Mouse (Mus musculus) forebrain, embryonic 11.5 days (tissue): ENCODE data around the gene Mtch2. TPM values are rescaled to one million over a fixed set of nuclear protein-coding genes. Genes with fewer than 3 reads are reported as not detected.
A peak's percentile ranks its signal among the peaks of the same experiment; 100 is the strongest.

Source experiments
- ATAC-seq: fragments of 200-750 bp; cut with Nextera tagmentation; replicated peaks from 2 replicates; pipeline ENCODE4 v1.8.0; 2017; ENCODE audit warnings: moderate TSS enrichment; ENCODE audit not compliant: low FRiP score
- DNase-seq: peaks from one replicate; pipeline ENCODE4 v3.0.0-alpha.2; 2017; ENCODE audit warnings: low spot score
- H3K27ac ChIP-seq: fragments of 300-500 bp; sonication (generic); 2 replicates; pipeline ENCODE4 v1.5.1; 2014; ENCODE audit warnings: low read depth, low read length
- H3K27me3 ChIP-seq: fragments of 300-500 bp; sonication (generic); 2 replicates; pipeline ENCODE4 v1.6.1; 2014; ENCODE audit warnings: mild to moderate bottlenecking, low read length, mixed read lengths; ENCODE audit not compliant: control insufficient read depth, insufficient read depth
- H3K36me3 ChIP-seq: fragments of 300-500 bp; sonication (generic); 2 replicates; pipeline ENCODE4 v1.6.1; 2014; ENCODE audit warnings: mild to moderate bottlenecking, low read length, moderate library complexity, mixed read lengths; ENCODE audit not compliant: control insufficient read depth, insufficient read depth
- H3K4me1 ChIP-seq: fragments of 300-500 bp; sonication (generic); replicated peaks from 2 replicates; pipeline ENCODE4 v1.6.1; 2014; ENCODE audit warnings: low read length, mixed read lengths; ENCODE audit not compliant: control insufficient read depth, insufficient read depth
- H3K4me2 ChIP-seq: fragments of 300-500 bp; sonication (generic); 2 replicates; pipeline ENCODE4 v1.6.1; 2014; ENCODE audit warnings: low read depth, mild to moderate bottlenecking, low read length, moderate library complexity, mixed read lengths; ENCODE audit not compliant: severe bottlenecking
- H3K4me3 ChIP-seq: fragments of 300-500 bp; sonication (generic); 2 replicates; pipeline ENCODE4 v1.5.1; 2014; ENCODE audit warnings: low read depth, low read length
- H3K9ac ChIP-seq: fragments of 300-500 bp; sonication (generic); 2 replicates; pipeline ENCODE4 v1.6.1; 2014; ENCODE audit warnings: low read length
- H3K9me3 ChIP-seq: fragments of 300-500 bp; sonication (generic); 2 replicates; pipeline ENCODE4 v1.6.1; 2016; ENCODE audit warnings: low read length, mixed read lengths; ENCODE audit not compliant: control insufficient read depth
- WGBS: fragments of 180-500 bp; shearing (Covaris S2); extraction: QIAGEN DNeasy Blood & Tissue Kit; methylation state at CpG from one replicate; pipeline ENCODE4 v1.1.7; 2014; 5-methylcytosine and 5-hydroxymethylcytosine counted together
- polyA plus RNA-seq: library from polyadenylated mRNA; unstranded; fragments of >200 nt; fragmentation: Nextera tagmentation; extraction: Ambion mirVana; gene quantifications from 2 replicates; pipeline ENCODE4 v1.2.1, GENCODE M21; 2014

The Mtch2 gene
- polyA plus RNA-seq: 247 and 256 TPM in 2 replicates

DNA sequence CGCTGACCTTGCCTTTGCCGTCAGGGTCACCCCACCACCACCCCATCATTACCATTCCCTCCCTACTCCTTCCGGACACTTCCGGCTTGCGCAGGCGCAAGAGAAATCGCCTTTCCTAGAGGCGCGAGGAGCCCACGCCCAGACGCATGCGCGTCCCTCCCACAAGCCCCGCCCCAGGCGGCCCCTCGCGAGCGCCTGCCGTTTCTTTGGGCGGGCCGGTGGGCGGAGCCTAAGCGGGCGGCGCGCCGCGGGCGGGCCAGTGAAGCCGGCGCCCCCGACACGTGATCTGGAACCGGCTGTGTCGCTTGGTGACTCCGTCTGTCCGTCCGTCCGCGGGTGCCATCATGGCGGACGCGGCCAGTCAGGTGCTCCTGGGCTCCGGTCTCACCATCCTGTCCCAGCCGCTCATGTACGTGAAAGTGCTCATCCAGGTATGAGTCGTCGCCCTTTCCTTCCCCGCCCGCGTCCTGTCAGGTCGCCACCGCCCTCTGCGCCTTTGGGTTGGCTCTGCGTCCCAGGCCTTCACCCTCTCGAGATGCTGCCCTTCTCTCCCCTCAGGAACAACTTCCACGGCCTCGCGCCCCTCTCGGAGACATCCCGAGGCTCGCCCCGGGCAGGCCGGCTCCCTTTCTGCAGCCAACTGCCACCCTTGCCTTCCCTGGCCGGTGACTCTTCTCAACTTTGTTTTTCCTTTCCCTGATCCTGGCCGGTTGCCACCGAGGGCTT lies at the start of gene Mtch2:
Gene Mtch2, plus strand, starts transcription at position 201 of the 726 bp plus-strand sequence.
- Histone ChIP-seq H3K27ac (peak within 1 kb of the TSS; percentile 31), H3K27me3 (no peaks in the 10 kb centered on the region), H3K4me2 (peak within 1 kb of the TSS; percentile 66), H3K4me1 (no peaks in the 10 kb centered on the region), H3K4me3 (peak within 1 kb of the TSS; percentile 63), H3K9ac (peak within 1 kb of the TSS; percentile 73), H3K36me3 (peaks cover 4% of the 10 kb centered on the region; the same call in 1 of the 2 replicates), H3K9me3 (no peaks in the 10 kb centered on the region)
- DNase-seq (peak; percentile 98), ATAC-seq (peak; percentile 98)
- under 1% methylated on average over 67 of the region's 67 CpGs for WGBS

DNA sequence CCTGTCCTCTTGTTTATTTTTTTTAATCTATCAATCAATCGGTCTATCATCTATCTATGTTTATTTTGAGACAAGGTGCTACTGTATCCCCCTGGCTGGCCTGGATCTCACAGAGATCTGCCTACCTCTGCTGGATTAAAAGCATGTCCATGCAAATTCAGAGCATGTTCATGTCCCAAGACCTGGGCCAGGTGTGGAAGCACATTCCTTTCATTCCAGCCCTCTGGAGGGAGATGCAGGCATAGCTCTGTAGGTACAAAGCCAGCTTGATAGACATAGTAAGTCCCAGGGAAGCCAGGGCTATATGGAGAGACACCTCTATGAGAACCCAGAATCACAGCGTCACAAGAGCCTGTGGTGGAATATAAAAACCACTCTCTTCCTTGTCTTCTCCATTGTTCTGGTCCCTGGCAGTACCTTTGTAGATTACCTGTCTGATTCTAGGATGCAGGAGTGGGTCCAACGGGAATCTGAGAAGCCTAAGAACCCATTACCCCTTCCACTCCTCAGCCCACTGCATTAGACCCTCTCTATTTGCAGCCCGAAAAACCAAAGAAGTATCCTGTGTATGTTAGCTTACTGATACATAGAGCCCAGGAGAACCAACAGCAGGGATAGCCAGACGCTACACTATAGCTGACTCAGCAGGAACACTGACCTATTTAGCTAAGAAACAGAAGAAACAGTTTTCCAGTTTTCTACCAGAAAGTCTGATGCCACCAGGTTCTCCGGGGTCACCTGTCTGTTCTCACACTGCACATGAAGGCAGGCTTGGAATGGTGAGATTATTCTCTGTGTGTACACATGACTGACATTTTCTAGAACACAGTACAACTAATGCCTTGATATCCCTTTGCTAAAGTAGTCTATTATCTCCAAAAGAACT lies 38.5 kb upstream of the Mtch2 start:
- no peak for ATAC-seq

GRCm38 (mm10) chr2:90810751-90811150 lies 36.2 kb upstream of the Mtch2 start:
- no peaks in the 10 kb centered on the region for H3K9me3 ChIP-seq
- H3K27me3 ChIP-seq: no peaks in the 10 kb centered on the region
- no peak for ATAC-seq
- no peaks in the 10 kb centered on the region for H3K36me3 ChIP-seq
- no peaks in the 10 kb centered on the region for H3K4me1 ChIP-seq
- 86% methylated on average over 8 of the region's 8 CpGs for WGBS
- H3K4me2 ChIP-seq: no peak overlapping the region
- no peak overlapping the region for H3K4me3 ChIP-seq
- no peak for DNase-seq
- H3K27ac ChIP-seq: no peak overlapping the region
- H3K9ac ChIP-seq: no peak overlapping the region

More for the DNA sequence above, 38.5 kb upstream of the Mtch2 start:
- no peak overlapping the region for H3K4me2 ChIP-seq
- DNase-seq: no peak
- H3K4me1 ChIP-seq: no peaks in the 10 kb centered on the region
- no peaks in the 10 kb centered on the region for H3K9me3 ChIP-seq
- WGBS: 84% methylated on average over 6 of the region's 6 CpGs
- no peaks in the 10 kb centered on the region for H3K27me3 ChIP-seq
- no peak overlapping the region for H3K27ac ChIP-seq
- no peaks in the 10 kb centered on the region for H3K36me3 ChIP-seq
- H3K4me3 ChIP-seq: no peak overlapping the region
- no peak overlapping the region for H3K9ac ChIP-seq

- Histone ChIP-seq H3K4me1 (no peaks in the 10 kb centered on the region), H3K27me3 (no peaks in the 10 kb centered on the region), H3K4me3 (no peak overlapping the region), H3K9me3 (no peaks in the 10 kb centered on the region), H3K27ac (no peak overlapping the region), H3K4me2 (no peak overlapping the region), H3K36me3 (no peaks in the 10 kb centered on the region), H3K9ac (no peak overlapping the region)
- no peak for DNase-seq
- no peak for ATAC-seq
- 81% methylated on average over 2 of the region's 2 CpGs for WGBS
These were observed 31.7 kb upstream of the Mtch2 start for GRCm38 (mm10) chr2:90815266-90815665.

DNA sequence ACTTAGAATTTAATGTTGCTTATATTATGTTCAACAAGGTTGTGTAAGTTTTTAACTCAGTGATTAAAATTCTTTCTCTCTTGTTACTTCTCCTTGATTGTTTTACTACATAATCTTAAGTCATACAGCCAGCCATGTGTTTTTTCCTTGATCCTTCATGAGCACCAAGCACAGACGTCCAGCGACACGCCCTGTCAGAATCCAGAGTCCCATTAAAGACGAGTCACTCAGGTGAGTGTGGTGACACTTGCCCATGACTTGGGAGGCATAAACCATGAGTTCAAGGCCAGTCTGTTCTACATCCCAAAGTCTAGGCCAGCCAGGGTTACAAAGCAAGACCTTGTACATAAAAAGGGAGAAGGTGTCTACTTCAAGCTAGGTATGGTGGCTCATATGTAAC lies 30.8 kb upstream of the Mtch2 start:
- no peaks in the 10 kb centered on the region for H3K4me1 ChIP-seq
- ATAC-seq (no peak), DNase-seq (no peak)
- H3K9me3 ChIP-seq: no peaks in the 10 kb centered on the region
- H3K4me3 ChIP-seq: no peak overlapping the region
- no peak overlapping the region for H3K27ac ChIP-seq
- no peaks in the 10 kb centered on the region for H3K27me3 ChIP-seq
- H3K36me3 ChIP-seq: no peaks in the 10 kb centered on the region
- H3K4me2 ChIP-seq: no peak overlapping the region
- H3K9ac ChIP-seq: no peak overlapping the region
- WGBS: 86% methylated on average over 4 of the region's 4 CpGs

GRCm38 (mm10) chr2:90818710-90819109 lies 28.2 kb upstream of the Mtch2 start:
- no peak overlapping the region for H3K9ac ChIP-seq
- H3K9me3 ChIP-seq: no peaks in the 10 kb centered on the region
- ATAC-seq (no peak), DNase-seq (no peak)
- H3K4me3 ChIP-seq: no peak overlapping the region
- no peak overlapping the region for H3K27ac ChIP-seq
- H3K36me3 ChIP-seq: no peaks in the 10 kb centered on the region
- no peaks in the 10 kb centered on the region for H3K4me1 ChIP-seq
- H3K27me3 ChIP-seq: no peaks in the 10 kb centered on the region
- 94% methylated on average over 3 of the region's 3 CpGs for WGBS
- no peak overlapping the region for H3K4me2 ChIP-seq

GRCm38 (mm10) chr2:90820894-90821293 lies 26.1 kb upstream of the Mtch2 start:
- DNase-seq: no peak
- Histone ChIP-seq H3K9ac (no peak overlapping the region), H3K4me1 (no peaks in the 10 kb centered on the region), H3K27me3 (no peaks in the 10 kb centered on the region), H3K9me3 (no peaks in the 10 kb centered on the region), H3K4me2 (no peak overlapping the region), H3K4me3 (no peak overlapping the region), H3K36me3 (no peaks in the 10 kb centered on the region), H3K27ac (no peak overlapping the region)
- WGBS: 86% methylated on average over 3 of the region's 3 CpGs
- ATAC-seq: no peak

- 89% methylated on average over 2 of the region's 2 CpGs for WGBS
- H3K4me2 ChIP-seq: no peak overlapping the region
- H3K4me1 ChIP-seq: no peaks in the 10 kb centered on the region
- no peak overlapping the region for H3K4me3 ChIP-seq
- no peaks in the 10 kb centered on the region for H3K36me3 ChIP-seq
- DNase-seq: no peak
- H3K27me3 ChIP-seq: no peaks in the 10 kb centered on the region
- H3K9ac ChIP-seq: no peak overlapping the region
- no peaks in the 10 kb centered on the region for H3K9me3 ChIP-seq
- H3K27ac ChIP-seq: no peak overlapping the region
- ATAC-seq: no peak
These were observed 24.0 kb upstream of the Mtch2 start for GRCm38 (mm10) chr2:90822978-90823377.
